Mouse (Mus musculus) erythroblast, embryonic 14.5 days (primary cell): Measurements from ENCODE around the gene Zfp963. TPM values are rescaled to one million over a fixed set of nuclear protein-coding genes. Genes with fewer than 3 reads are reported as not detected.

ENCODE experiments used
- H3K27me3 ChIP-seq: 2 replicates; pipeline ENCODE4 v1.6.1; 2012; ENCODE audit warnings: inconsistent platforms; ENCODE audit not compliant: control insufficient read depth
- H3K36me3 ChIP-seq: 2 replicates; pipeline ENCODE4 v1.6.1; 2012; ENCODE audit warnings: mild to moderate bottlenecking, inconsistent platforms; ENCODE audit not compliant: control insufficient read depth
- H3K4me1 ChIP-seq: 2 replicates; pipeline ENCODE4 v1.6.1; 2012; ENCODE audit warnings: inconsistent platforms; ENCODE audit not compliant: control insufficient read depth
- H3K4me3 ChIP-seq: replicated peaks from 2 replicates; pipeline ENCODE3; 2012; ENCODE audit warnings: moderate library complexity, mild to moderate bottlenecking, inconsistent platforms
- H3K9me3 ChIP-seq: 2 replicates; pipeline ENCODE4 v1.6.1; 2012; ENCODE audit warnings: low read length, inconsistent platforms, mixed read lengths; ENCODE audit not compliant: control insufficient read depth
- GATA1 ChIP-seq: IDR thresholded peaks from 2 replicates; pipeline ENCODE4 v1.6.1; 2012; ENCODE audit warnings: low read length, inconsistent platforms, mixed read lengths
- TAL1 ChIP-seq: IDR thresholded peaks from 3 replicates; pipeline ENCODE4 v1.6.1; 2012; ENCODE audit warnings: low read length, inconsistent platforms, mixed read lengths
- polyA plus RNA-seq: library from polyadenylated mRNA; stranded (reverse); fragments of >175 nt; gene quantifications from 2 replicates; pipeline ENCODE4 v1.2.3, GENCODE M21; 2012

Gene Zfp963
- polyA plus RNA-seq, 1 experiment, result 0.10 TPM

GRCm38 (mm10) chr8:69761814-69762445 is 12.2 kb upstream of the Zfp963 start:
- TF ChIP-seq TAL1 (no peak), GATA1 (no peak)
- Histone ChIP-seq H3K9me3 (peaks cover 11% of the 10 kb centered on the region), H3K4me3 (no peak overlapping the region), H3K27me3 (no peaks in the 10 kb centered on the region), H3K36me3 (peaks cover 81% of the 10 kb centered on the region), H3K4me1 (no peaks in the 10 kb centered on the region)

- no peaks in the 10 kb centered on the region for H3K27me3 ChIP-seq
- peaks cover 7% of the 10 kb centered on the region for H3K4me1 ChIP-seq
- TF ChIP-seq GATA1 (no peak), TAL1 (no peak)
- peaks cover 56% of the 10 kb centered on the region for H3K36me3 ChIP-seq
- no peak overlapping the region for H3K4me3 ChIP-seq
- H3K9me3 ChIP-seq, result no peaks in the 10 kb centered on the region
These were observed 8.5 kb upstream of the Zfp963 start for GRCm38 (mm10) chr8:69758316-69758715.

- H3K36me3 ChIP-seq, result peaks cover 12% of the 10 kb centered on the region
- no peak overlapping the region for H3K4me3 ChIP-seq
- H3K4me1 ChIP-seq, result peaks cover 53% of the 10 kb centered on the region
- TF ChIP-seq GATA1, result no peak
- no peak for TF ChIP-seq TAL1
- H3K9me3 ChIP-seq, result no peaks in the 10 kb centered on the region
- H3K27me3 ChIP-seq, result no peaks in the 10 kb centered on the region
These were observed 2.7 kb upstream of the Zfp963 start for GRCm38 (mm10) chr8:69752437-69752836.

GRCm38 (mm10) chr8:69741231-69741630 is 8.5 kb downstream of the Zfp963 start:
- TF ChIP-seq GATA1 (no peak), TAL1 (no peak)
- Histone ChIP-seq H3K36me3 (peaks cover 20% of the 10 kb centered on the region), H3K4me1 (no peaks in the 10 kb centered on the region), H3K4me3 (no peak overlapping the region), H3K9me3 (no peaks in the 10 kb centered on the region), H3K27me3 (no peaks in the 10 kb centered on the region)

- Histone ChIP-seq H3K36me3 (peaks cover 20% of the 10 kb centered on the region), H3K27me3 (no peaks in the 10 kb centered on the region), H3K4me3 (no peak overlapping the region), H3K4me1 (peaks cover under 1% of the 10 kb centered on the region; the same call in 1 of the 2 replicates), H3K9me3 (no peaks in the 10 kb centered on the region)
- TF ChIP-seq GATA1 (no peak), TAL1 (no peak)
These were observed 9.0 kb downstream of the Zfp963 start for GRCm38 (mm10) chr8:69740763-69741162.

- TF ChIP-seq GATA1 (no peak), TAL1 (no peak)
- Histone ChIP-seq H3K36me3 (no peaks in the 10 kb centered on the region), H3K4me3 (no peak overlapping the region), H3K9me3 (no peaks in the 10 kb centered on the region), H3K27me3 (no peaks in the 10 kb centered on the region), H3K4me1 (peaks cover 3% of the 10 kb centered on the region; the same call in 1 of the 2 replicates)
These were observed 14.3 kb downstream of the Zfp963 start for GRCm38 (mm10) chr8:69735495-69735894.

- peak overlapping the region; percentile 90 for H3K4me3 ChIP-seq
- no peaks in the 10 kb centered on the region for H3K9me3 ChIP-seq
- TF ChIP-seq GATA1 (no peak), TAL1 (no peak)
- H3K27me3 ChIP-seq, result no peaks in the 10 kb centered on the region
- H3K4me1 ChIP-seq, result peaks cover 23% of the 10 kb centered on the region
- H3K36me3 ChIP-seq, result peaks cover 20% of the 10 kb centered on the region
These were observed 32.6 kb downstream of the Zfp963 start for GRCm38 (mm10) chr8:69717232-69717580.

- H3K27me3 ChIP-seq, result no peaks in the 10 kb centered on the region
- peak overlapping the region; percentile 90 for H3K4me3 ChIP-seq
- TF ChIP-seq TAL1, result no peak
- TF ChIP-seq GATA1, result peak; percentile 33; the same call in 1 of the 2 replicates
- no peaks in the 10 kb centered on the region for H3K9me3 ChIP-seq
- peaks cover 23% of the 10 kb centered on the region for H3K4me1 ChIP-seq
- H3K36me3 ChIP-seq, result peaks cover 22% of the 10 kb centered on the region
These were observed 33.2 kb downstream of the Zfp963 start for GRCm38 (mm10) chr8:69716403-69717231.

- Histone ChIP-seq H3K4me1 (peaks cover 23% of the 10 kb centered on the region), H3K9me3 (no peaks in the 10 kb centered on the region), H3K27me3 (no peaks in the 10 kb centered on the region), H3K4me3 (peak overlapping the region; percentile 90), H3K36me3 (peaks cover 30% of the 10 kb centered on the region)
- TF ChIP-seq GATA1 (no peak), TAL1 (no peak)
These were observed 34.4 kb downstream of the Zfp963 start for GRCm38 (mm10) chr8:69715366-69715765.
